Mouse (Mus musculus) forebrain, postnatal 0 days (tissue): ENCODE measurements around the gene Thrb. TPM values are rescaled to one million over a fixed set of nuclear protein-coding genes. Genes with fewer than 3 reads are reported as not detected.

ENCODE experiments used
- ATAC-seq: fragments of 200-750 bp; cut with Nextera tagmentation; 2 replicates; pipeline ENCODE4 v1.8.0; 2017; ENCODE audit warnings: mild to moderate bottlenecking, moderate library complexity
- DNase-seq: peaks from one replicate; pipeline ENCODE4 v3.0.0-alpha.2; 2015
- H3K27ac ChIP-seq: fragments of 300-500 bp; sonication (generic); 2 replicates; pipeline ENCODE4 v1.5.1; 2014; ENCODE audit warnings: low read depth, mild to moderate bottlenecking, antibody characterized with exemption, low read length, moderate library complexity, mixed read lengths
- H3K27me3 ChIP-seq: fragments of 300-500 bp; sonication (generic); 2 replicates; pipeline ENCODE4 v1.6.1; 2014; ENCODE audit warnings: mild to moderate bottlenecking, low read length, mixed read lengths; ENCODE audit not compliant: insufficient read depth
- H3K36me3 ChIP-seq: fragments of 300-500 bp; sonication (generic); 2 replicates; pipeline ENCODE4 v1.6.1; 2014; ENCODE audit warnings: mild to moderate bottlenecking, moderate library complexity; ENCODE audit not compliant: insufficient read depth
- H3K4me1 ChIP-seq: fragments of 300-500 bp; sonication (generic); 2 replicates; pipeline ENCODE4 v1.6.1; 2014; ENCODE audit warnings: antibody characterized with exemption; ENCODE audit not compliant: insufficient read depth
- H3K4me2 ChIP-seq: fragments of 300-500 bp; sonication (generic); 2 replicates; pipeline ENCODE4 v1.6.1; 2014; ENCODE audit warnings: low read depth, mild to moderate bottlenecking, moderate library complexity
- H3K4me3 ChIP-seq: fragments of 300-500 bp; sonication (generic); 2 replicates; pipeline ENCODE4 v1.5.1; 2014; ENCODE audit warnings: low read depth, low read length, mixed read lengths
- H3K9ac ChIP-seq: fragments of 300-500 bp; sonication (generic); 2 replicates; pipeline ENCODE4 v1.6.1; 2014; ENCODE audit warnings: mild to moderate bottlenecking
- H3K9me3 ChIP-seq: fragments of 300-500 bp; sonication (generic); 2 replicates; pipeline ENCODE4 v1.6.1; 2016; ENCODE audit warnings: low read length
- CTCF ChIP-seq: sonication (generic); IDR thresholded peaks from 2 replicates; pipeline ENCODE4 v1.5.1; 2016; ENCODE audit warnings: antibody characterized with exemption, control low read depth, low read depth
- WGBS: fragments of 180-500 bp; shearing (Covaris S2); extraction: QIAGEN DNeasy Blood & Tissue Kit; methylation state at CpG from one replicate; pipeline ENCODE4 v1.1.7; 2014; 5-methylcytosine and 5-hydroxymethylcytosine counted together
- polyA plus RNA-seq: library from polyadenylated mRNA; unstranded; fragments of >200 nt; fragmentation: Nextera tagmentation; extraction: Ambion mirVana; gene quantifications from 2 replicates; pipeline ENCODE4 v1.2.1, GENCODE M21; 2015
- total RNA-seq: library from RNA; depleted of rRNA; stranded (reverse); fragments of >200 nt; gene quantifications from 2 replicates; pipeline ENCODE4 v1.2.3, GENCODE M21; 2014

Gene Thrb
- total and polyA plus RNA-seq, 2 experiments from 2014 or later, result 3.3 to 6.2 TPM

- Histone ChIP-seq H3K4me2 (no peak overlapping the region), H3K27ac (no peak overlapping the region), H3K4me3 (no peak overlapping the region), H3K9ac (no peak overlapping the region), H3K27me3 (no peaks in the 10 kb centered on the region), H3K36me3 (no peaks in the 10 kb centered on the region), H3K4me1 (no peaks in the 10 kb centered on the region), H3K9me3 (no peaks in the 10 kb centered on the region)
- DNase-seq (no peak), ATAC-seq (no peak)
- WGBS, result 58% methylated on average over 6 of the region's 6 CpGs
- TF ChIP-seq CTCF, result no peak
Measured at GRCm38 (mm10) chr14:17983839-17984238, 323.8 kb downstream of the Thrb start.

- Histone ChIP-seq H3K4me1 (no peaks in the 10 kb centered on the region), H3K9me3 (no peaks in the 10 kb centered on the region), H3K27ac (no peak overlapping the region), H3K4me2 (no peak overlapping the region), H3K27me3 (no peaks in the 10 kb centered on the region), H3K4me3 (no peak overlapping the region), H3K36me3 (no peaks in the 10 kb centered on the region), H3K9ac (no peak overlapping the region)
- no peak for ATAC-seq
- DNase-seq, result no peak
- no peak for TF ChIP-seq CTCF
- 90% methylated on average over 2 of the region's 2 CpGs for WGBS
Measured at GRCm38 (mm10) chr14:17988580-17988979, 328.5 kb downstream of the Thrb start.

- H3K27ac ChIP-seq, result no peak overlapping the region
- H3K4me1 ChIP-seq, result no peaks in the 10 kb centered on the region
- no peaks in the 10 kb centered on the region for H3K36me3 ChIP-seq
- no peaks in the 10 kb centered on the region for H3K9me3 ChIP-seq
- ATAC-seq (no peak), DNase-seq (no peak)
- H3K4me2 ChIP-seq, result no peak overlapping the region
- no peak overlapping the region for H3K9ac ChIP-seq
- WGBS, result 91% methylated on average over 4 of the region's 4 CpGs
- no peak overlapping the region for H3K4me3 ChIP-seq
- TF ChIP-seq CTCF, result no peak
- H3K27me3 ChIP-seq, result no peaks in the 10 kb centered on the region
Measured at GRCm38 (mm10) chr14:17989182-17989581, 329.1 kb downstream of the Thrb start.

GRCm38 (mm10) chr14:17990186-17990585 is 330.1 kb downstream of the Thrb start:
- H3K9ac ChIP-seq, result no peak overlapping the region
- WGBS, result 55% methylated on average over 2 of the region's 2 CpGs
- H3K36me3 ChIP-seq, result no peaks in the 10 kb centered on the region
- H3K27me3 ChIP-seq, result no peaks in the 10 kb centered on the region
- no peaks in the 10 kb centered on the region for H3K9me3 ChIP-seq
- H3K27ac ChIP-seq, result no peak overlapping the region
- no peak overlapping the region for H3K4me2 ChIP-seq
- DNase-seq (no peak), ATAC-seq (no peak)
- H3K4me3 ChIP-seq, result no peak overlapping the region
- no peak for TF ChIP-seq CTCF
- no peaks in the 10 kb centered on the region for H3K4me1 ChIP-seq

- Histone ChIP-seq H3K27ac (no peak overlapping the region), H3K9me3 (no peaks in the 10 kb centered on the region), H3K4me2 (no peak overlapping the region), H3K9ac (no peak overlapping the region), H3K4me1 (no peaks in the 10 kb centered on the region), H3K36me3 (no peaks in the 10 kb centered on the region), H3K27me3 (no peaks in the 10 kb centered on the region), H3K4me3 (no peak overlapping the region)
- DNase-seq (no peak), ATAC-seq (no peak)
- WGBS, result 88% methylated on average over 2 of the region's 2 CpGs
- no peak for TF ChIP-seq CTCF
Measured at GRCm38 (mm10) chr14:18001886-18002285, 341.8 kb downstream of the Thrb start.

GRCm38 (mm10) chr14:18003686-18004085 is 343.6 kb downstream of the Thrb start:
- no peak overlapping the region for H3K9ac ChIP-seq
- no peaks in the 10 kb centered on the region for H3K27me3 ChIP-seq
- TF ChIP-seq CTCF, result no peak
- H3K4me3 ChIP-seq, result no peak overlapping the region
- ATAC-seq, result no peak
- H3K9me3 ChIP-seq, result no peaks in the 10 kb centered on the region
- H3K36me3 ChIP-seq, result no peaks in the 10 kb centered on the region
- no peak for DNase-seq
- H3K27ac ChIP-seq, result no peak overlapping the region
- H3K4me2 ChIP-seq, result no peak overlapping the region
- H3K4me1 ChIP-seq, result no peaks in the 10 kb centered on the region
- WGBS, result 98% methylated on average over 1 of the region's 1 CpGs

- H3K27ac ChIP-seq, result no peak overlapping the region
- DNase-seq (peak; percentile 21), ATAC-seq (peak; percentile 88)
- no peaks in the 10 kb centered on the region for H3K27me3 ChIP-seq
- H3K9me3 ChIP-seq, result no peaks in the 10 kb centered on the region
- no peak overlapping the region for H3K4me3 ChIP-seq
- 73% methylated on average over 3 of the region's 3 CpGs for WGBS
- H3K9ac ChIP-seq, result no peak overlapping the region
- H3K4me2 ChIP-seq, result no peak overlapping the region
- H3K36me3 ChIP-seq, result no peaks in the 10 kb centered on the region
- TF ChIP-seq CTCF, result no peak
- H3K4me1 ChIP-seq, result no peaks in the 10 kb centered on the region
Measured at GRCm38 (mm10) chr14:18008524-18008923, 348.5 kb downstream of the Thrb start.

GRCm38 (mm10) chr14:18016604-18017003 is 356.5 kb downstream of the Thrb start:
- Histone ChIP-seq H3K9me3 (no peaks in the 10 kb centered on the region), H3K27ac (no peak overlapping the region), H3K36me3 (no peaks in the 10 kb centered on the region), H3K4me1 (no peaks in the 10 kb centered on the region), H3K9ac (no peak overlapping the region), H3K4me2 (no peak overlapping the region), H3K27me3 (no peaks in the 10 kb centered on the region), H3K4me3 (no peak overlapping the region)
- no peak for DNase-seq
- ATAC-seq, result no peak
- 88% methylated on average over 5 of the region's 5 CpGs for WGBS
- no peak for TF ChIP-seq CTCF
